In genomic region chr4:133196852-133197251, GRCm38 (mm10) we compare ENCODE assay signal across 8 mouse cellular contexts. TPM values are rescaled to one million over a fixed set of nuclear protein-coding genes. Genes with fewer than 3 reads are reported as not detected.
DNase-seq lines count a peak whose midpoint lies in the region; ATAC-seq and TF ChIP-seq lines count a peak whose summit lies in the region.
"Had no signal": no experiment of that assay in that cellular context is flagged by ENCODE, and none has a peak within 500 bp of the region (broad histone marks: within the 10 kb centered on the region; RNA-seq: fewer than 3 reads in every experiment).

No protein-coding gene starts in this region.

- H3K79me2 ChIP-seq in CH12.LX (replicated peaks; ENCODE audit: control insufficient read depth, extremely low read depth, insufficient read depth, poor library complexity, severe bottlenecking), result no peaks in the 10 kb centered on the region

- H3K4me2 ChIP-seq in CH12.LX (ENCODE audit: insufficient read depth, low read depth, poor library complexity, severe bottlenecking), result no peak overlapping the region
- no peak overlapping the region for H3K4me2 ChIP-seq in hindbrain, embryonic 14.5 days (replicated peaks)
- no peak overlapping the region for H3K4me2 ChIP-seq in midbrain, embryonic 14.5 days (ENCODE audit: low read length)

- H3K36me3 ChIP-seq in CH12.LX (replicated peaks in 1 of 2; ENCODE audit: control insufficient read depth in 1 of 2, insufficient read depth in 1 of 2, low read length in 1 of 2), result peaks cover 54 to 81% of the 10 kb centered on the region in 2 experiments
- H3K36me3 ChIP-seq in hindbrain, embryonic 14.5 days (replicated peaks; ENCODE audit: control insufficient read depth, insufficient read depth), result peaks cover 27% of the 10 kb centered on the region
- H3K36me3 ChIP-seq in midbrain, embryonic 14.5 days (ENCODE audit: control insufficient read depth, insufficient read depth, low read length), result peaks cover 47% of the 10 kb centered on the region

- H3K27me3 ChIP-seq in CH12.LX (replicated peaks), result no peaks in the 10 kb centered on the region
- H3K27me3 ChIP-seq in hindbrain, embryonic 14.5 days (ENCODE audit: control insufficient read depth, insufficient read depth, low read length), result no peaks in the 10 kb centered on the region
- no peaks in the 10 kb centered on the region for H3K27me3 ChIP-seq in midbrain, embryonic 14.5 days (ENCODE audit: control insufficient read depth, insufficient read depth, low read length)

- no peak overlapping the region for H3K4me3 ChIP-seq in CH12.LX (replicated peaks in 1 of 3; ENCODE audit: low read depth in 2 of 3, low read length in 2 of 3, poor library complexity in 1 of 3)
- H3K4me3 ChIP-seq in hindbrain, embryonic 14.5 days (replicated peaks; ENCODE audit: low read length), result no peak overlapping the region
- no peak overlapping the region for H3K4me3 ChIP-seq in midbrain, embryonic 14.5 days (replicated peaks; ENCODE audit: low read depth, low read length)

- TF ChIP-seq RAD21 in CH12.LX (IDR thresholded peaks at IDR 0.05; ENCODE audit: low read depth, low read length), result no peak

- no peak for ATAC-seq in hindbrain, embryonic 14.5 days (ENCODE audit: low FRiP score)
- ATAC-seq in midbrain, embryonic 14.5 days (ENCODE audit: low FRiP score, low TSS enrichment), result no peak

- no peak for TF ChIP-seq POLR2A in CH12.LX (IDR thresholded peaks at IDR 0.05; ENCODE audit: low read depth, low read length)

- TF ChIP-seq EP300 in CH12.LX (IDR thresholded peaks at IDR 0.05; ENCODE audit: low read length), result no peak

- in situ Hi-C loops in CH12.LX (cut with MboI; ENCODE audit: low pct_ligation_motif_present, low pct_unique_long_range_greater_than_20kb, low sequenced_read_pairs), result no loop called here

- WGBS in hindbrain, embryonic 14.5 days, result 30% methylated on average over 7 of the region's 7 CpGs
- WGBS in midbrain, embryonic 14.5 days, result 11% methylated on average over 7 of the region's 7 CpGs

- no peak overlapping the region for H3K9ac ChIP-seq in CH12.LX (ENCODE audit: insufficient read depth, low read depth)
- peak overlapping the region; percentile 41 for H3K9ac ChIP-seq in hindbrain, embryonic 14.5 days
- H3K9ac ChIP-seq in midbrain, embryonic 14.5 days (replicated peaks; ENCODE audit: low read length), result peak overlapping the region; percentile 26; the same call in 1 of the 2 replicates

- no peaks in the 10 kb centered on the region for H3K9me3 ChIP-seq in CH12.LX (replicated peaks; ENCODE audit: low read length)
- H3K9me3 ChIP-seq in hindbrain, embryonic 14.5 days (ENCODE audit: control insufficient read depth, low read length), result no peaks in the 10 kb centered on the region
- no peaks in the 10 kb centered on the region for H3K9me3 ChIP-seq in midbrain, embryonic 14.5 days (ENCODE audit: control insufficient read depth, low read length)

- H3K4me1 ChIP-seq in CH12.LX (ENCODE audit: control insufficient read depth in 1 of 2, insufficient read depth in 2 of 2), result peaks cover 0 to 57% of the 10 kb centered on the region in 2 experiments; a peak in 2 of 4 replicates
- peaks cover 52% of the 10 kb centered on the region for H3K4me1 ChIP-seq in hindbrain, embryonic 14.5 days (replicated peaks; ENCODE audit: control insufficient read depth, insufficient read depth, low read length)
- H3K4me1 ChIP-seq in midbrain, embryonic 14.5 days (ENCODE audit: control insufficient read depth, insufficient read depth, low read length), result peaks cover 46% of the 10 kb centered on the region

- no peak for TF ChIP-seq CTCF in CH12.LX (conservative IDR thresholded peaks at IDR 0.05 in 1 of 2, IDR thresholded peaks at IDR 0.05 in 1 of 2; ENCODE audit: low read depth in 2 of 2, low read length in 2 of 2)

- DNase-seq in A20 (ENCODE audit: low read depth, low spot score), result peak; percentile 90
- DNase-seq in CH12.LX (ENCODE audit: extremely low read depth), result peak; percentile 48
- DNase-seq in hindbrain, embryonic 14.5 days (ENCODE audit: low spot score), result no peak
- peak; percentile 35 for DNase-seq in midbrain, embryonic 14.5 days
- no peak for DNase-seq in right cerebral cortex, postnatal 36 days (ENCODE audit: low spot score in 2 of 2)
- DNase-seq in left cerebral cortex, adult 18-20 months (ENCODE audit: low spot score in 2 of 2), result no peak
- DNase-seq in left cerebral cortex, adult 11 months (ENCODE audit: low spot score), result no peak
- DNase-seq: adrenal gland, postnatal 10 days had no signal

- dilution Hi-C loops in CH12.LX (cut with MboI; ENCODE audit: extremely low pct_ligation_motif_present, extremely low pct_unique_long_range_greater_than_20kb, low sequenced_read_pairs), result no loop called here

- no peak overlapping the region for H3K27ac ChIP-seq in CH12.LX (ENCODE audit: insufficient read depth, low read depth)
- peak overlapping the region; percentile 86 for H3K27ac ChIP-seq in hindbrain, embryonic 14.5 days
- H3K27ac ChIP-seq in midbrain, embryonic 14.5 days (replicated peaks; ENCODE audit: low read depth, low read length), result peak overlapping the region; percentile 85

TF ChIP-seq in CH12.LX, 34 proteins besides CTCF, POLR2A, EP300 and RAD21:
- TF ChIP-seq USF1 (IDR thresholded peaks at IDR 0.05; ENCODE audit: low read depth, low read length) (no peak), NELFE (IDR thresholded peaks at IDR 0.05; ENCODE audit: low read depth, low read length) (no peak), IRF4 (IDR thresholded peaks at IDR 0.05; ENCODE audit: low read depth, low read length) (no peak), TBP (conservative IDR thresholded peaks at IDR 0.05; ENCODE audit: low read depth, low read length) (no peak), MAZ (IDR thresholded peaks at IDR 0.05; ENCODE audit: low read depth, low read length) (no peak), ELF1 (IDR thresholded peaks at IDR 0.05; ENCODE audit: low read depth, low read length) (no peak), CHD2 (IDR thresholded peaks at IDR 0.05; ENCODE audit: low read length) (no peak), ZMIZ1 (IDR thresholded peaks at IDR 0.05; ENCODE audit: low read depth, low read length) (no peak), ZNF384 (IDR thresholded peaks at IDR 0.05; ENCODE audit: low read depth, low read length) (no peak), TCF12 (IDR thresholded peaks at IDR 0.05; ENCODE audit: low read depth, low read length) (no peak), E2F4 (IDR thresholded peaks at IDR 0.05; ENCODE audit: insufficient replicate concordance, low read depth, low read length) (no peak), HCFC1 (IDR thresholded peaks at IDR 0.05; ENCODE audit: low read depth, low read length) (no peak), PAX5 (IDR thresholded peaks at IDR 0.05; ENCODE audit: low read length) (no peak), RCOR1 (conservative IDR thresholded peaks at IDR 0.05; ENCODE audit: low read depth, low read length) (no peak), UBTF (IDR thresholded peaks at IDR 0.05; ENCODE audit: low read depth, low read length) (no peak)

RNA-seq across cellular contexts. Expression of gene Cd164l2, which starts 15.1 kb away (rescaled TPM):
- total RNA-seq in CH12.LX (2012; rRNA removed) (not detected in 2 replicates), CH12.LX (2014; rRNA removed) (not detected in 2 replicates)
- polyA plus RNA-seq in CH12.LX (2012; ENCODE audit: insufficient read length, low read depth), result not detected in 2 replicates
- 2.2 TPM in 2 replicates for polyA plus RNA-seq in hindbrain, embryonic 14.5 days (2014; fragmentation: Nextera tagmentation; extraction: Ambion mirVana)
- 0.95 and 2.9 TPM in 2 replicates for polyA plus RNA-seq in midbrain, embryonic 14.5 days (2014; fragmentation: Nextera tagmentation; extraction: Ambion mirVana)
- 1 to 10 TPM; 4.6 to 5.1 TPM for total RNA-seq in left cerebral cortex, adult 18-20 months (2021)

RNA-seq across cellular contexts. Expression of gene Gpr3, which starts 15.5 kb away (rescaled TPM):
- total RNA-seq in CH12.LX (2012; rRNA removed) (0.13 and 0.17 TPM in 2 replicates), CH12.LX (2014; rRNA removed) (not detected in 2 replicates)
- 0.11 TPM in 1 of 2 replicates, not detected in the other for polyA plus RNA-seq in CH12.LX (2012; ENCODE audit: insufficient read length, low read depth)
- polyA plus RNA-seq in hindbrain, embryonic 14.5 days (2014; fragmentation: Nextera tagmentation; extraction: Ambion mirVana), result 1.5 and 2.3 TPM in 2 replicates
- polyA plus RNA-seq in midbrain, embryonic 14.5 days (2014; fragmentation: Nextera tagmentation; extraction: Ambion mirVana), result 1.3 and 2.4 TPM in 2 replicates
- total RNA-seq in left cerebral cortex, adult 18-20 months (2021), result 10 to 100 TPM; 14.8 to 16.7 TPM

RNA-seq across cellular contexts. Expression of gene Map3k6, which starts 43.8 kb away (rescaled TPM):
- 0.21 TPM in 1 of 2 replicates, not detected in the other for total RNA-seq in CH12.LX (2012; rRNA removed)
- total RNA-seq in CH12.LX (2014; rRNA removed), result not detected in 2 replicates
- polyA plus RNA-seq in CH12.LX (2012; ENCODE audit: insufficient read length, low read depth), result not detected in 2 replicates
- polyA plus RNA-seq in hindbrain, embryonic 14.5 days (2014; fragmentation: Nextera tagmentation; extraction: Ambion mirVana), result 1.7 and 3.0 TPM in 2 replicates
- polyA plus RNA-seq in midbrain, embryonic 14.5 days (2014; fragmentation: Nextera tagmentation; extraction: Ambion mirVana), result 0.92 and 1.9 TPM in 2 replicates
- total RNA-seq in left cerebral cortex, adult 18-20 months (2021), result 1 to 10 TPM; 5.8 to 7.4 TPM

Comparison
In these comparisons a context has a peak if more than half of its experiments do, and no peak if none do; other contexts are left out.
1. DNase-seq: peak in A20 (single experiment), CH12.LX (single experiment) and midbrain, embryonic 14.5 days (single experiment); none in hindbrain, embryonic 14.5 days (single experiment), right cerebral cortex, postnatal 36 days (0 of 2), left cerebral cortex, adult 18-20 months (0 of 2) and left cerebral cortex, adult 11 months (single experiment).